ENCODE assay signal across 22 mouse cellular contexts in the genomic region with DNA sequence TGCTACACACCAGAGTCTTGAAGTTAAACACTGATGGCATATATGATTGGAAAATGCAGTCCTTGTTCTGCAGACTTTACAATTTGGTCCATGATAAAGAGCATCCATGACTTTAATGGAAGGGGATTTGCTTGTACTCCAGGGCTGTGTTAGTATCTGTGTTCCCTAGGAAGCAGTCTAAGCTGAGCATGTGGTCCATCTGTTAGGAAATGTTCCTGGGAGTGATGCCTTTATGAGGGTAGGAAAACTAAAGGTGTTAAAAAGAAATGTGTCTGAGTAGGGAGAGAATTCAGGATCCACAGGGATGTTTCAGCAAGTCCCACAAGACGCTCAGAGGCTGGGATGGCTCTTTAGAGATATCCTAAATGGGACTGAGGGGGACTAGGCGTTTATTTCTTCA.
DNase-seq lines count a peak whose midpoint lies in the region; ATAC-seq and TF ChIP-seq lines count a peak whose summit lies in the region.
"Had no signal": no experiment of that assay in that cellular context is flagged by ENCODE, and none has a peak within 500 bp of the region (broad histone marks: within the 10 kb centered on the region; RNA-seq: fewer than 3 reads in every experiment).

No protein-coding gene starts in this region.

- H3K4me3 ChIP-seq in layer of hippocampus, adult 2 months = no peak overlapping the region
- no peak overlapping the region for H3K4me3 ChIP-seq in forebrain, postnatal 0 days (ENCODE audit: low read depth, low read length)
- no peak overlapping the region for H3K4me3 ChIP-seq in hindbrain, embryonic 10.5 days
- H3K4me3 ChIP-seq: midbrain, embryonic 10.5 days had no signal

- no peak overlapping the region for H3K9ac ChIP-seq in forebrain, postnatal 0 days

- H3K4me2 ChIP-seq in forebrain, postnatal 0 days (ENCODE audit: low read depth) = no peak overlapping the region
- H3K4me2 ChIP-seq: heart, embryonic 11.5 days; liver, embryonic 11.5 days had no signal

- TF ChIP-seq CTCF in layer of hippocampus, adult 2 months (conservative IDR thresholded peaks at IDR 0.05) = no peak
- TF ChIP-seq CTCF in forebrain, postnatal 0 days (IDR thresholded peaks at IDR 0.05; ENCODE audit: low read depth) = no peak

- no peak for ATAC-seq in forebrain, postnatal 0 days
- ATAC-seq: CD4-positive, CD25-positive, alpha-beta regulatory T cell, adult 4 months; hindbrain, postnatal 0 days; intestine, embryonic 16.5 days had no signal

- WGBS in forebrain, postnatal 0 days = 73% methylated on average over 2 of the region's 2 CpGs
- WGBS in hindbrain, embryonic 10.5 days = 82% methylated on average over 2 of the region's 2 CpGs

- H3K27ac ChIP-seq in layer of hippocampus, adult 2 months = peak overlapping the region; percentile 71
- no peak overlapping the region for H3K27ac ChIP-seq in forebrain, postnatal 0 days (ENCODE audit: low read depth, low read length)
- no peak overlapping the region for H3K27ac ChIP-seq in hindbrain, embryonic 10.5 days
- H3K27ac ChIP-seq: hindbrain, postnatal 0 days; midbrain, embryonic 10.5 days; stomach, postnatal 0 days had no signal

- H3K4me1 ChIP-seq in forebrain, postnatal 0 days (ENCODE audit: insufficient read depth) = no peaks in the 10 kb centered on the region
- H3K4me1 ChIP-seq in hindbrain, embryonic 10.5 days (replicated peaks) = no peaks in the 10 kb centered on the region
- H3K4me1 ChIP-seq: midbrain, embryonic 10.5 days had no signal

- H3K9me3 ChIP-seq in forebrain, postnatal 0 days (ENCODE audit: low read length) = no peaks in the 10 kb centered on the region
- H3K9me3 ChIP-seq in hindbrain, embryonic 10.5 days = no peaks in the 10 kb centered on the region
- H3K9me3 ChIP-seq: midbrain, embryonic 10.5 days had no signal

- no peaks in the 10 kb centered on the region for H3K36me3 ChIP-seq in forebrain, postnatal 0 days (ENCODE audit: insufficient read depth)
- H3K36me3 ChIP-seq in hindbrain, embryonic 10.5 days = no peaks in the 10 kb centered on the region
- H3K36me3 ChIP-seq: midbrain, embryonic 10.5 days had no signal

- no peaks in the 10 kb centered on the region for H3K27me3 ChIP-seq in forebrain, postnatal 0 days (ENCODE audit: insufficient read depth, low read length)
- H3K27me3 ChIP-seq in hindbrain, embryonic 10.5 days (ENCODE audit: insufficient read depth, poor library complexity, severe bottlenecking) = no peaks in the 10 kb centered on the region

- peak; percentile 15 for DNase-seq in cerebellum, adult 8-10 months
- no peak for DNase-seq in cerebellum, postnatal 4 days (ENCODE audit: low spot score in 2 of 2)
- peak in 1 of 2 experiments; percentile 22 for DNase-seq in layer of hippocampus, adult 2 months (ENCODE audit: low spot score in 2 of 2)
- no peak for DNase-seq in layer of hippocampus, postnatal 25 days (ENCODE audit: extremely low spot score in 1 of 2, low spot score in 1 of 2)
- peak; percentile 23 for DNase-seq in forebrain, postnatal 0 days
- DNase-seq in hindbrain, embryonic 10.5 days (ENCODE audit: low spot score) = no peak
- no peak for DNase-seq in adrenal gland, adult (ENCODE audit: inconsistent age in 2 of 2, low spot score in 1 of 2)
- DNase-seq: adrenal gland, postnatal 36 days; embryo, embryonic 11 days; gastrocnemius, postnatal 14 days; heart, adult 11 months; kidney, adult 9 months; kidney, postnatal 25 days; lung, adult 18-20 months; lung, postnatal 10 days had no signal

Comparison
In these comparisons a context has a peak if more than half of its experiments do, and no peak if none do; other contexts are left out.
1. DNase-seq: peak in cerebellum, adult 8-10 months (single experiment) and forebrain, postnatal 0 days (single experiment); none in cerebellum, postnatal 4 days (0 of 2), layer of hippocampus, postnatal 25 days (0 of 2), hindbrain, embryonic 10.5 days (single experiment) and adrenal gland, adult (0 of 2).